Mouse (Mus musculus): ENCODE measurements around the gene Slc29a4. TPM values are rescaled to one million over a fixed set of nuclear protein-coding genes. Genes with fewer than 3 reads are reported as not detected.

Gene Slc29a4
- polyA plus RNA-seq, 1 experiment, result 0.75 TPM

GRCm38 (mm10) chr5:142752241-142752640 lies 59.9 kb downstream of the Slc29a4 start:
- H3K27ac ChIP-seq (replicated peaks; ENCODE audit: low read depth, low read length), result no peak overlapping the region
- H3K4me3 ChIP-seq (ENCODE audit: insufficient read depth, low read depth, low read length), result no peak overlapping the region
- no peaks in the 10 kb centered on the region for H3K4me1 ChIP-seq (ENCODE audit: control insufficient read depth, insufficient read depth, insufficient read length, low read length)

- H3K4me1 ChIP-seq (ENCODE audit: control insufficient read depth, insufficient read depth, insufficient read length, low read length), result no peaks in the 10 kb centered on the region
- H3K4me3 ChIP-seq (ENCODE audit: insufficient read depth, low read depth, low read length), result no peak overlapping the region
- H3K27ac ChIP-seq (replicated peaks; ENCODE audit: low read depth, low read length), result no peak overlapping the region
Measured at GRCm38 (mm10) chr5:142759786-142760185, 67.5 kb downstream of the Slc29a4 start.

- Histone ChIP-seq H3K4me1 (ENCODE audit: control insufficient read depth, insufficient read depth, insufficient read length, low read length) (no peaks in the 10 kb centered on the region), H3K27ac (replicated peaks; ENCODE audit: low read depth, low read length) (no peak overlapping the region), H3K4me3 (ENCODE audit: insufficient read depth, low read depth, low read length) (no peak overlapping the region)
Measured at GRCm38 (mm10) chr5:142761326-142761983, 69.1 kb downstream of the Slc29a4 start.

GRCm38 (mm10) chr5:142762082-142762807 lies 69.9 kb downstream of the Slc29a4 start:
- no peaks in the 10 kb centered on the region for H3K4me1 ChIP-seq (ENCODE audit: control insufficient read depth, insufficient read depth, insufficient read length, low read length)
- H3K27ac ChIP-seq (replicated peaks; ENCODE audit: low read depth, low read length), result no peak overlapping the region
- no peak overlapping the region for H3K4me3 ChIP-seq (ENCODE audit: insufficient read depth, low read depth, low read length)

GRCm38 (mm10) chr5:142764306-142764705 lies 72.0 kb downstream of the Slc29a4 start:
- no peak overlapping the region for H3K27ac ChIP-seq (replicated peaks; ENCODE audit: low read depth, low read length)
- no peak overlapping the region for H3K4me3 ChIP-seq (ENCODE audit: insufficient read depth, low read depth, low read length)
- H3K4me1 ChIP-seq (ENCODE audit: control insufficient read depth, insufficient read depth, insufficient read length, low read length), result no peaks in the 10 kb centered on the region

- no peak overlapping the region for H3K4me3 ChIP-seq (ENCODE audit: insufficient read depth, low read depth, low read length)
- H3K4me1 ChIP-seq (ENCODE audit: control insufficient read depth, insufficient read depth, insufficient read length, low read length), result no peaks in the 10 kb centered on the region
Measured at GRCm38 (mm10) chr5:142764889-142765288, 72.6 kb downstream of the Slc29a4 start.

GRCm38 (mm10) chr5:142766708-142767107 lies 74.4 kb downstream of the Slc29a4 start:
- no peaks in the 10 kb centered on the region for H3K4me1 ChIP-seq (ENCODE audit: control insufficient read depth, insufficient read depth, insufficient read length, low read length)
- no peak overlapping the region for H3K4me3 ChIP-seq (ENCODE audit: insufficient read depth, low read depth, low read length)
- no peak overlapping the region for H3K27ac ChIP-seq (replicated peaks; ENCODE audit: low read depth, low read length)

More at GRCm38 (mm10) chr5:142764889-142765288, 72.6 kb downstream of the Slc29a4 start:
- H3K27ac ChIP-seq (replicated peaks; ENCODE audit: low read depth, low read length), result no peak overlapping the region

GRCm38 (mm10) chr5:142767937-142768336 lies 75.6 kb downstream of the Slc29a4 start:
- no peak overlapping the region for H3K4me3 ChIP-seq (ENCODE audit: insufficient read depth, low read depth, low read length)
- no peak overlapping the region for H3K27ac ChIP-seq (replicated peaks; ENCODE audit: low read depth, low read length)
- no peaks in the 10 kb centered on the region for H3K4me1 ChIP-seq (ENCODE audit: control insufficient read depth, insufficient read depth, insufficient read length, low read length)

- H3K27ac ChIP-seq (replicated peaks; ENCODE audit: low read depth, low read length), result no peak overlapping the region
- H3K4me3 ChIP-seq (ENCODE audit: insufficient read depth, low read depth, low read length), result no peak overlapping the region
- no peaks in the 10 kb centered on the region for H3K4me1 ChIP-seq (ENCODE audit: control insufficient read depth, insufficient read depth, insufficient read length, low read length)
Measured at GRCm38 (mm10) chr5:142768352-142769267, 76.3 kb downstream of the Slc29a4 start.

- H3K4me1 ChIP-seq (ENCODE audit: control insufficient read depth, insufficient read depth, insufficient read length, low read length), result no peaks in the 10 kb centered on the region
- H3K27ac ChIP-seq (replicated peaks; ENCODE audit: low read depth, low read length), result no peak overlapping the region
- H3K4me3 ChIP-seq (ENCODE audit: insufficient read depth, low read depth, low read length), result no peak overlapping the region
Measured at GRCm38 (mm10) chr5:142769641-142770040, 77.3 kb downstream of the Slc29a4 start.

- H3K4me3 ChIP-seq (ENCODE audit: insufficient read depth, low read depth, low read length), result no peak overlapping the region
- H3K27ac ChIP-seq (replicated peaks; ENCODE audit: low read depth, low read length), result no peak overlapping the region
- no peaks in the 10 kb centered on the region for H3K4me1 ChIP-seq (ENCODE audit: control insufficient read depth, insufficient read depth, insufficient read length, low read length)
Measured at GRCm38 (mm10) chr5:142771034-142771433, 78.7 kb downstream of the Slc29a4 start.

GRCm38 (mm10) chr5:142771964-142772363 lies 79.7 kb downstream of the Slc29a4 start:
- H3K4me3 ChIP-seq (ENCODE audit: insufficient read depth, low read depth, low read length), result no peak overlapping the region

More at GRCm38 (mm10) chr5:142771964-142772363, 79.7 kb downstream of the Slc29a4 start:
- Histone ChIP-seq H3K4me1 (ENCODE audit: control insufficient read depth, insufficient read depth, insufficient read length, low read length) (no peaks in the 10 kb centered on the region), H3K27ac (replicated peaks; ENCODE audit: low read depth, low read length) (no peak overlapping the region)

Data from brown adipose tissue, adult 24 weeks (tissue).